Mouse (Mus musculus) adrenal gland (tissue): ENCODE results near the gene Qdpr.

ENCODE experiments used
- intact Hi-C: fragments of 180-260 bp; cut with DNase I; formaldehyde crosslinking; loops from one replicate; pipeline ENCODE4 v1.15.1; 2025
- long read RNA-seq, 2 experiments: library from polyadenylated mRNA; unstranded; transcript quantifications; one replicate each; pipeline ENCODE4 v2.0.0; 2020; ENCODE audit warnings: borderline replicate concordance in 1 of 2; ENCODE audit not compliant: insufficient replicate concordance in 1 of 2

Gene Qdpr
- long read RNA-seq, experiment 1, transcript Qdpr-201 (7 exons, 1,380 nt) = major isoform, 138 of 146 reads
- long read RNA-seq, experiment 1, partial matches to known transcripts = 3 of 146 reads
- long read RNA-seq, experiment 1, other reads (novel, unspliced or antisense) = 5 of 146 reads
- long read RNA-seq, experiment 2, transcript Qdpr-201 (7 exons, 1,380 nt) = major isoform, 155 of 164 reads
- long read RNA-seq, experiment 2, partial matches to known transcripts = 3 of 164 reads
- long read RNA-seq, experiment 2, other reads (novel, unspliced or antisense) = 3 of 164 reads

- intact Hi-C loops = loop anchor here (2.0 to 5.0 kb wide), 2 partner anchors 42 to 71 kb away; partner anchors contain the start of genes Lap3 and Med28
Observed at GRCm38 (mm10) chr5:45449831-45450716, at the start of gene Qdpr. Gene Qdpr, minus strand, starts transcription at chr5:45450236.

GRCm38 (mm10) chr5:45497564-45497963 is 47.5 kb upstream of the Qdpr start:
- intact Hi-C loops = no loop called here

- intact Hi-C loops = no loop called here
Observed at GRCm38 (mm10) chr5:45496930-45497550, 47.0 kb upstream of the Qdpr start.

DNA sequence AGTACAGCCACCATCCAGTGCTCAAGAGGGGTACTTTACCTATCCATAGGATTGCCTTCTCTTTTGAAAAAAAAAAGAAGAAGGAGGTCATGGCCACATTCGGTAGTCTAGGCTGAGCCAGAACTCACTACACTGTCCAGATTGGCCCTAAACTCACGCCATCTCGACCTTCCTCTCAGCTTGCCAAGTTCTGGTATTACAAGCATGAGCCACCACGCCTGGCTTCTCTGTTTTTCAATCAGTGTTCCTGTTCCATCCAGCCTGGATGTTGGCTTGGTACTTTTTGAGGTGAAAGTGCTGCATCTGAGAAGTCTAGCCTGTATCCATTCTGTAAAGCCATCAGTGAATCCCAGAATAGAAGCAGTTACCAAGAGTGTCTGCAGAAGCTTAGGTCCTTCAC is 46.4 kb upstream of the Qdpr start:
- intact Hi-C loops = no loop called here

DNA sequence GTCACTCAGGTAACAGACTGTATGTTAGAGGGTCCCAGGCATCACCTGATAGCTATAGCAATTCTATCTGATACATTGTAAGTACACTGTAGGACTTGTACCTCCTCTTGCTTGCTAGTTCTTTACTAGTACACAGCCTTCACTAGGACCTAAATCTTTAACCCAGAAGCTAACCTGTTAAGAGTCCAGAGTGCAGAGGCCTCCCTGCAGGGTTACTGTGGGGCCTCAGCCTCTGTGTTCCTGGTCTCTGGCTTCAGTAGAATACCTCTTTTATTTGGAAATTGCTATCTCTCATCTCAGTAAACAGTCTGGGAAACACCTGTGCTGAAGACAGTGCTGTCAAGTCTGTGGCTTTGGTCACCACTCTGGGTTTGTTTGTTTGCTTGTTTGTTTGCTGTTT is 46.0 kb upstream of the Qdpr start:
- intact Hi-C loops = no loop called here

DNA sequence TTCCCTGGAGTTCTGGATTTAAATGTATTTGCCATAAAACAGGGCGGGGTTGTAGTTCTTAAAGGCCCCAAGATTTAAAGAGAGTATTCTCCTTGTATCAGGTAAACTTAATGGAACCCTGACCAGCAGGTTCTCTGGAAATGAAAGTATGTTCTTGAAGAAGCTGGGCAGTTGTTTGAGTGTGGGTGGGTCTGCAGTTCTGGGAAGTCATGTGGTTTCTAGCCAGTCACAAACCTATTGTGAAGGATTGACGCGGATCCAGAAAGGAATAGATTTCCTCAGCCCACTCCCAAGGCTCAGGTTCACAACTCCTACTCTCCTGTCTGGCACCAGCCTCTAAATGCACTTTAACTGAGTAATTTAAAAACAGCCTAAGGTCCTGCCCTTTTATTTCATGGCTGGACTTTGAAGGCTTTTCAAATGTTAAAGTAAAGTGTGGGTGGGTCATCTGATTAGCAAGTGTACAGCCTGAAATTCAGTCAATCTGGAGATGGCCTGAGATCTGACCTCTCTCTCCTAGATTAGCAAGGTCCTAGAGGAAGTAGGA is 45.5 kb upstream of the Qdpr start:
- intact Hi-C loops = no loop called here

DNA sequence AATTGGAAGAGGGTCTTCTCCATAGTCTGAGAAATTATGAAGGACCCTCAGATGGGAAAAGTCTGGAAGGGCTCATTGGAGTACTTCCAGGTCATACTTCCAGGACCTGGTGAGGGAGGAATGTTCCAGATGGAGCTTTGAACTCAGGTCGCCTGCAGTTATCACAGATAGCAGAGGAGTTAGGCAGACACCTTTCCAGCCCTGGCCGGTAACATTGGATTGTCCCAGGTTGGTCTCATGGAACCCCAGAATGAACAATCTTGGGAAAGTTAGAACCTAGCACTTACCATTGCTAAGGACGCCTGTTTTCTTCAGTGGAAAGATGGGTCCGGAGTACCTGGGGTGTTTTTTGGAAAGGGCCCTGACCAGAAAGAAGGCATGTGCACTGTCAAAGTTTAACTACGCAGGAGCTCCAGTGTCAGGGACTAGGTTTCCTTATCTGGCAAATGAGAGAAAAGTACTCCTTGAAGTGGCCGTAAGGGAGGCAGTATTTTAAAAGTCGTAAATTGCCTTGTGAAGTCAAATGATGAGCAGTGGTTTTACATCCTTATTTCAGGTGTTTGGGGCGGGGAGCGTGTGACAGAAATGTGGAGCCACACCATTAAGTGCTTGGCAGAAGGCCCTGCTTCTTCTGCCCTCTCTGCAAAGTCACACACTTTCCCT is 44.2 kb upstream of the Qdpr start:
- intact Hi-C loops = loop anchor here (5.0 kb wide), 2 partner anchors 33 to 42 kb away; partner anchors contain the start of genes Clrn2 and Qdpr

GRCm38 (mm10) chr5:45493191-45494092 is 43.4 kb upstream of the Qdpr start, which contains the start of gene Lap3:
Gene Lap3, plus strand, starts transcription at chr5:45493374.
- intact Hi-C loops = loop anchor here (5.0 kb wide), 2 partner anchors 34 to 41 kb away; partner anchors contain the start of genes Clrn2 and Qdpr

- intact Hi-C loops = loop anchor here (5.0 kb wide), 2 partner anchors 36 to 39 kb away; partner anchors contain the start of genes Clrn2 and Qdpr
Observed at GRCm38 (mm10) chr5:45491776-45492175, 41.7 kb upstream of the Qdpr start.

GRCm38 (mm10) chr5:45483654-45484053 is 33.6 kb upstream of the Qdpr start:
- intact Hi-C loops = no loop called here

- intact Hi-C loops = no loop called here
Observed at GRCm38 (mm10) chr5:45482607-45483006, 32.6 kb upstream of the Qdpr start.

DNA sequence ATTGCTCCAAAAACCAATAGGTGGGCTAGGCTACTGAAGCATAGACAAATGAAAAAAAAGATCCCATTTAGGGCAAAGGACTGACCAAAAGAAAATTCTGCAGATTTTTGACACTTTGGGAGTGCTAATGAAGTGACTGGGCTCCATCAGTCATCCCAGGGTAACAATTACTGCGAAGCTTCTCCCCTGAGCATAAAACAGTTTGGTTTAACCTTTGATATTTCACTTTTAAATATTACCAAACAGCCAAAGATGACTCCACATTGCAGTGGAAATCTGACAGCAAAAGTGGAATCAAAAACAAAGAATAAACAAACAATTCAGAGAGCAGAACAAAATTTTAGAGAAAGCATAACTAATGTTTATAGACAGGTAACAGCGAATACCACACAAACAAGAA is 31.1 kb upstream of the Qdpr start:
- intact Hi-C loops = no loop called here

DNA sequence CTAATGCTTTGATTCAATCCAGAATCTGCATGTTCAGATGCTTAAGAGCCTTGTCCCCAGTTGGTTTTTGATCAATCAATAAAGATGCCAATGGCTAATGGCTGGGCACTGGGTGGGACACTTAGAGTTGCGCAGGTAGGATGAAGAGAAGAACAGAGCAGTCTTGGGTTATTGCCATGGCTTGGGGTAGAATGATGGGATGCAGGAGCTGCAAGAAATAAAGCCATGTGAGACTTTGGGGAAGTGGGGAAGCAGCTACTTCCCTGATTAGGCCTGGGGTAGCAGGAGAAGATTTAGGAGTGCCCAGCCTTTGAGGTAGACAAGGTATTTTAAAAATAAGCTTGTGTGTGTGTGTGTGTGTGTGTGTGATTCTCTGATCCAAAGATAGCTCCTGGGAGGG is 30.0 kb upstream of the Qdpr start:
- intact Hi-C loops = no loop called here

GRCm38 (mm10) chr5:45477601-45478000 is 27.6 kb upstream of the Qdpr start:
- intact Hi-C loops = no loop called here

DNA sequence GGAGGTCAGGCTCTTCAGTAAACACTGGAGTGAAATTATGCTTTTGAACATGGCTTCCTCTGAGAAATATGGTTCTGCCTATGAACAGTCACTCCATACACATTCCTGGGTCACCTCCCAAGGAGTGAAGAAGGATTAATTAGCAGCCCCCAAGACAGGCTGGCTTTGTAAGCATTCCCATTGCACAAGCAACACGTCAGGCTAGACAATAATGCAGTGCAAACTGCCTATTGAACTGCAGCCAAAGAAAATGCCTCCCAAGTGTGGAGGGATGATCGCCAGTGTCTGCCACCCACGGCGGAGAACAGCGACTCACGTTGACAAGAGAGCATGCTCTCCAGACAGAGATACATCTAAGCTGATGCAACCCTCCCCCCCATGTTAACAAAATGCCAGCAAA is 26.3 kb upstream of the Qdpr start:
- intact Hi-C loops = no loop called here

- intact Hi-C loops = loop anchor here (2.0 kb wide), 2 partner anchors 59 to 193 kb away; partner anchors contain the start of gene Ncapg
Observed at GRCm38 (mm10) chr5:45475771-45476170, 25.7 kb upstream of the Qdpr start.

GRCm38 (mm10) chr5:45474758-45475157 is 24.7 kb upstream of the Qdpr start:
- intact Hi-C loops = loop anchor here (2.0 to 5.0 kb wide), 3 partner anchors 60 to 873 kb away; partner anchors contain the start of gene Ncapg

- intact Hi-C loops = loop anchor here (2.0 to 5.0 kb wide), 3 partner anchors 61 to 873 kb away; partner anchors contain the start of gene Ncapg
Observed at GRCm38 (mm10) chr5:45474215-45474614, 24.2 kb upstream of the Qdpr start.

DNA sequence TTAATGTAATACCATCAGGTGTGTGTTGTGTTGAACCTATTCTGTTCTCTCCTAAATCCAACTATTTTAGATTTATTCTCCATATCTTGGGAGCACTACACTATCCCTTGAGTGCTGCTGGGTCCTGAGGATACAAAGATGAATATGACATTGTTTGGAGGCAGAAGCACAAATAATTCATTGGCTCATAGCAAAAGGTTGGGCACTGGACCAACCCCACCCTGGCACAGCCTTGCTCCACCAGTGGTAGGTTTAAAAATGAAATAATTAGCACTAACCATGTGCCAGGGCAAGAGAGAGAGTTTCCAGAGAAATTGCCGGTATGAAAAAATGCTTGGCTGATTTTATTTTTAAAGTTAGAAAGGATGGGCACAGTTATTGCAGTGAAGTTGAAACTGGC is 23.5 kb upstream of the Qdpr start:
- intact Hi-C loops = loop anchor here (5.0 kb wide), 1 partner anchor 874 kb away; no protein-coding TSS in a partner anchor
